Mouse (Mus musculus) stomach, postnatal 0 days (tissue): ENCODE results near the gene Guf1. TPM values are rescaled to one million over a fixed set of nuclear protein-coding genes. Genes with fewer than 3 reads are reported as not detected.

Experiments
- ATAC-seq: fragments of 200-750 bp; cut with Nextera tagmentation; 2 replicates; pipeline ENCODE4 v1.8.0; 2017; ENCODE audit not compliant: low FRiP score, low TSS enrichment
- DNase-seq: peaks from one replicate; pipeline ENCODE4 v3.0.0-alpha.2; 2016; ENCODE audit warnings: low spot score
- H3K27ac ChIP-seq: fragments of 300-500 bp; sonication (generic); replicated peaks from 2 replicates; pipeline ENCODE4 v1.5.1; 2014; ENCODE audit warnings: mild to moderate bottlenecking, control low read depth
- H3K27me3 ChIP-seq: fragments of 300-500 bp; sonication (generic); 2 replicates; pipeline ENCODE4 v1.6.1; 2014; ENCODE audit warnings: low read length; ENCODE audit not compliant: control insufficient read depth, insufficient read depth
- H3K36me3 ChIP-seq: fragments of 300-500 bp; sonication (generic); 2 replicates; pipeline ENCODE4 v1.6.1; 2014; ENCODE audit warnings: low read length, mixed read lengths; ENCODE audit not compliant: control insufficient read depth, insufficient read depth
- H3K4me1 ChIP-seq: fragments of 300-500 bp; sonication (generic); replicated peaks from 2 replicates; pipeline ENCODE4 v1.6.1; 2014; ENCODE audit warnings: antibody characterized with exemption; ENCODE audit not compliant: control insufficient read depth, insufficient read depth
- H3K4me2 ChIP-seq: fragments of 300-500 bp; sonication (generic); replicated peaks from 2 replicates; pipeline ENCODE4 v1.6.1; 2014; ENCODE audit warnings: low read depth, mild to moderate bottlenecking, control low read depth, moderate library complexity
- H3K4me3 ChIP-seq: fragments of 300-500 bp; sonication (generic); 2 replicates; pipeline ENCODE4 v1.5.1; 2014; ENCODE audit warnings: low read depth, low read length, control low read depth
- H3K9ac ChIP-seq: fragments of 300-500 bp; sonication (generic); 2 replicates; pipeline ENCODE4 v1.6.1; 2014; ENCODE audit warnings: mild to moderate bottlenecking, low read length, control low read depth, mixed read lengths
- H3K9me3 ChIP-seq: fragments of 300-500 bp; sonication (generic); 2 replicates; pipeline ENCODE4 v1.6.1; 2016; ENCODE audit warnings: low read length; ENCODE audit not compliant: control insufficient read depth
- CTCF ChIP-seq: IDR thresholded peaks from 2 replicates; pipeline ENCODE4 v1.5.1; 2016; ENCODE audit warnings: antibody characterized with exemption, low read depth, mild to moderate bottlenecking, moderate library complexity
- EP300 ChIP-seq: optimal IDR thresholded peaks from 2 replicates; pipeline ENCODE3; 2016; ENCODE audit warnings: antibody characterized with exemption
- WGBS: fragments of 180-500 bp; shearing (Covaris S2); extraction: QIAGEN DNeasy Blood & Tissue Kit; methylation state at CpG from one replicate; pipeline ENCODE4 v1.1.7; 2014; 5-methylcytosine and 5-hydroxymethylcytosine counted together
- polyA plus RNA-seq: library from polyadenylated mRNA; unstranded; fragments of >200 nt; fragmentation: Nextera tagmentation; extraction: Ambion mirVana; gene quantifications from 2 replicates; pipeline ENCODE4 v1.2.1, GENCODE M21; 2015

Guf1 gene
- polyA plus RNA-seq, 1 experiment from 2014 or later, result 17.7 TPM

DNA sequence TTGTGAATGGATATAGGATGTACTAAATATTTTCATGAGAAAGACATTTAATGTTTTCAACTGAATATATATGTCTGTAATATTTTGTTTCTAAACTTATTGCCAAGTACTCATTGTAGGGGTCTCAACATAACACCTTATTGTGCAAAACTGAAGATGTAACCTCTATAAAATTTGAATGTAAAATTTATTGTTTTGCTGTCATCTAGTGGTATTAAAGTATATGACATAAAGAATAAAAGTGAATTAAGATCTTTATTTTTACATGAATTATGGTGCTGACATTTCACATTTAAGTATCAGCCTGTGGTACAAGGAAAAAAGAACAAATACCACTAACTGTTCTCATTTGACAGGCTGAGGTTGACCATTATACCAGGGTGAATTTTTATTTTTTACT, 32.8 kb upstream of the Guf1 start:
- H3K27me3 ChIP-seq, result no peaks in the 10 kb centered on the region
- no peaks in the 10 kb centered on the region for H3K36me3 ChIP-seq
- no peaks in the 10 kb centered on the region for H3K9me3 ChIP-seq
- peak; percentile 26; the same call in 1 of the 2 replicates for TF ChIP-seq CTCF
- TF ChIP-seq EP300, result no peak
- H3K4me3 ChIP-seq, result no peak overlapping the region
- H3K27ac ChIP-seq, result no peak overlapping the region
- H3K9ac ChIP-seq, result no peak overlapping the region
- no peaks in the 10 kb centered on the region for H3K4me1 ChIP-seq
- DNase-seq, result no peak
- ATAC-seq, result no peak
- H3K4me2 ChIP-seq, result no peak overlapping the region

DNA sequence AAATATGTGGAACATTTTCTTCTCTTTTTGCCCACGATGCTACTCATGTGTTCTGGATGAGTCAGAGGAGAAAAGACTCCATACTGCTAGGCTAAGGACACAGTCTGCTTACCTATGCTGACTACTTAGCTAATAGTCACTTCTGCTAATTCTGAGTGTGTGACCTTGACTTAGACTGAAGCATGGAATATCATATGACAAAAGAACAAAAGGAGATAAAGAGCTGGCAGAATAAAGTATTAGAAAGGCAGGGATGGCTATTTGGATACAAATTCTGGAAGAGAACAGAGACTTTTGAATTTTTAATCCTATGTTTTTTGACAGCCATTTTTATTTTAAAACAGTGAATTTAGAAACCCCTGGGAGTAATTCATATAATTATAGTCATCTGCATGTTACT, 15.0 kb upstream of the Guf1 start:
- no peaks in the 10 kb centered on the region for H3K4me1 ChIP-seq
- DNase-seq (no peak), ATAC-seq (no peak)
- no peak overlapping the region for H3K9ac ChIP-seq
- no peak for TF ChIP-seq EP300
- TF ChIP-seq CTCF, result no peak
- H3K4me3 ChIP-seq, result no peak overlapping the region
- H3K9me3 ChIP-seq, result no peaks in the 10 kb centered on the region
- no peaks in the 10 kb centered on the region for H3K36me3 ChIP-seq
- no peaks in the 10 kb centered on the region for H3K27me3 ChIP-seq
- H3K4me2 ChIP-seq, result no peak overlapping the region
- WGBS, result 79% methylated on average over 1 of the region's 1 CpGs
- H3K27ac ChIP-seq, result no peak overlapping the region

DNA sequence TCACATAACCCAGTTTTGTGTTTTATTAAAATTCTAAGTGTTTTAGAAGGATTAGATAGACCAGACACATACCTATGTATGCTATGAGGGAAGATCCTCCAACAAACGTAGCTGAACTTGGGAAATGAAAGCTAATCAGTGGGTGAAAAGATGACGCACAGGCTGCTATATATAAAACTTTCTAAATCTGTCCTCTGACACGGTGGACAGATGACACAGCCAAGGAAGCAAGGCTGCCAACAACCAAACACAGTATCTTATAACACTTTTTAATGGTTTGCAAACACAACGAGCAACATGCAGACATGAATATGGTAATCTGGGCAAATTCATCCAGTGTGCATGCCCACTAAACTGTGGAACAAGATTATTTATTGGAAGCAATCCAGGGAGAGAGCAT, 14.2 kb upstream of the Guf1 start, which contains the start of gene Yipf7:
Gene Yipf7, minus strand, starts transcription at position 160 of the 400 bp plus-strand sequence.
- Histone ChIP-seq H3K9me3 (no peaks in the 10 kb centered on the region), H3K4me3 (no peak within 1 kb of the TSS), H3K27me3 (no peaks in the 10 kb centered on the region), H3K9ac (no peak within 1 kb of the TSS), H3K36me3 (no peaks in the 10 kb centered on the region), H3K4me1 (no peaks in the 10 kb centered on the region), H3K27ac (no peak within 1 kb of the TSS), H3K4me2 (no peak within 1 kb of the TSS)
- no peak for TF ChIP-seq CTCF
- WGBS, result 62% methylated on average over 4 of the region's 4 CpGs
- no peak for DNase-seq
- ATAC-seq, result no peak

DNA sequence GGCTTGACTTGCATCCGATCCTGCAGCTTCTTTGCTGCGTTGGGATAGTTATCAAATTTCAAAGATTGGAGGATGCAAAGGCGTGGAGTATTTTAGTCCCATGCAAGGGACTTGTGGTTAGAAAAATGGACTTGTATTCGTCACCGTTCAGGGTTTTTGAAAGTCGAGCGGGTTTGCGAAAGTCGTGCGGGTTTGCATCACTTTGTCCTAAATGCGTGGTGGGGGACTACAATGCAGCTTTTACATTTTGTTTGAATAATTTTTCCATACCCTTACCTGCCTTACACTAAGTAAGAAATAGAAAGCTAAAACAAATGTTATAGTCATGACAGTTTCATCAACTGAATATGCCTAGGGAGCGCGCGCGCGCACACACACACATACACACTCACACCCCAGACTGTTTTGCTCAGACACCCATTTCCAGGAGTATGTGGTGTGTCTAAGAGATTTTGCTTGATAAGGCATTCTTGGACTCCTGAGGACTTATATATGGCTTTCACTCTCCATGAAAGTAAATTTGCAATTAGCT, 747 bp downstream of the Guf1 start:
- no peak for ATAC-seq

DNA sequence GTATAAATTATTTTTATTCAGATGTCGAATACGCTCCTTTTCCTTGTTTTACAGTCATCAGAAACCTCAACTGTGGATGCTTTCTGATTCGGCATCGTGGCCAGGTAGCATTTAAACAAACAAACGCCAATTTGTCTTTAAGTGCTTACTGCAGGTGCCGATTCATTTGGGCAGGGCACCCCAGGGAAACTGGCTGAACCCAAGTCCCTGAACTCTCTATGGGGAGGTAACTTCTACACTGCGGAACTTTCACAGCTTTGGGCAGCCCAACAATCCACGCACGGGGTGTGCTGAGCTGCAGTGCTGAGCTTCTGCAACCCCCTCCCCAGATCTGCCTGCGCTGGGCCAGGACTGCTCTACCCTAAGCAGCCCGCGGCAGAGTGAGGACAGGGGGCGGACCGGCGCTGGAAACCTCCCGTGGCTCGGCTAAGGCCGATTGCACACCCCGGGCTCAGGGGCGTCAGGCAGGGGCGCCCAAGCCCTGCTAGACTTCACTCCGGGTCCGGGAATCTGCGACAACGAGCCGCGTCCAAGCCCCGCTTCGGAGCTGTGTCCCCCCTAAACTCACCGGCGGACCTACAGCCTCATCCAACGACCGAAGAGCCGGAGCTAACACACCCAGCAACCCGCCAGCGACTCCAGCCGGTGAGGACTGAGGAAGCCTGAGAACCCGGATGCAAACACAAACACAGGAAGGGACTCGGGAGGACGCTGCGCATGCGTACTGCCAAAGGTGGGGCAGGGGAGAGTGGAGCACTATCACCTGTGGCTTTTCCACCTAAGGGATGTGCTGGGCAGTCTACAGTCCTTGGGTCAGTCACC, 35.1 kb downstream of the Guf1 start, which contains the start of gene Gnpda2:
Gene Gnpda2, minus strand, starts transcription at position 701 of the 822 bp plus-strand sequence.
- TF ChIP-seq EP300 (no peak), CTCF (peak; percentile 68)
- H3K4me3 ChIP-seq, result peak within 1 kb of the TSS; percentile 87
- H3K9me3 ChIP-seq, result no peaks in the 10 kb centered on the region
- no peaks in the 10 kb centered on the region for H3K4me1 ChIP-seq
- H3K36me3 ChIP-seq, result no peaks in the 10 kb centered on the region
- H3K27ac ChIP-seq, result peak within 1 kb of the TSS; percentile 78
- no peaks in the 10 kb centered on the region for H3K27me3 ChIP-seq
- DNase-seq (peak; percentile 89), ATAC-seq (peak; percentile 98)
- H3K4me2 ChIP-seq, result peak within 1 kb of the TSS; percentile 90
- 2% methylated on average over 42 of the region's 42 CpGs for WGBS
- peak within 1 kb of the TSS; percentile 88 for H3K9ac ChIP-seq

More for the DNA sequence above, 747 bp downstream of the Guf1 start:
- peak overlapping the region; percentile 98 for H3K9ac ChIP-seq
- TF ChIP-seq CTCF (no peak), EP300 (no peak)
- peak overlapping the region; percentile 98 for H3K4me3 ChIP-seq
- H3K9me3 ChIP-seq, result no peaks in the 10 kb centered on the region
- no peaks in the 10 kb centered on the region for H3K4me1 ChIP-seq
- peak overlapping the region; percentile 90 for H3K27ac ChIP-seq
- H3K27me3 ChIP-seq, result no peaks in the 10 kb centered on the region
- peak; percentile 26 for DNase-seq
- H3K4me2 ChIP-seq, result peak overlapping the region; percentile 73
- WGBS, result 8% methylated on average over 16 of the region's 16 CpGs
- H3K36me3 ChIP-seq, result peaks cover 3% of the 10 kb centered on the region; the same call in 1 of the 2 replicates

DNA sequence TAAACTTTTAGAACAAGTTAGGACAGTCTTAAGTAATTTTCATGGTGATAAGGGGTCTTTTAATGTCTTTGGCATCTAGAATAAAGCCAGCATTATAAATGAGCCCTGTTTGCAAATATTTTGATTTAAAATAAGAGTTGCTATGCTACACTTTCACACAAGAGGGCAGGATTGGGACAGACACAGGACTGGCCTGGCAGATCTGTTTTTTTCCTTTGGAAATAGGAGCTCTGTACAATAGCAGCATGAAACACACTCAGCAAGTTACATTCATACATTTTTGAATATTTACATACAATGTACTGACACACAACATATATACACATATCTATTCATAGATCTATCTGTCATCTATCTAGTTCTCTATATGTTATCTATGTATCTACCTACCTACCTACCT, 44.3 kb downstream of the Guf1 start:
- no peak overlapping the region for H3K4me2 ChIP-seq
- H3K27me3 ChIP-seq, result no peaks in the 10 kb centered on the region
- no peaks in the 10 kb centered on the region for H3K4me1 ChIP-seq
- no peak for DNase-seq
- H3K36me3 ChIP-seq, result no peaks in the 10 kb centered on the region
- ATAC-seq, result no peak
- TF ChIP-seq EP300, result no peak
- TF ChIP-seq CTCF, result peak; percentile 72
- no peaks in the 10 kb centered on the region for H3K9me3 ChIP-seq
- H3K27ac ChIP-seq, result no peak overlapping the region
- no peak overlapping the region for H3K4me3 ChIP-seq
- H3K9ac ChIP-seq, result no peak overlapping the region
